Mouse (Mus musculus) adrenal gland, postnatal 4 days (tissue): ENCODE measurements around the gene Gm17349. TPM values are rescaled to one million over a fixed set of nuclear protein-coding genes. Genes with fewer than 3 reads are reported as not detected.

Source experiments
- DNase-seq, 2 experiments: peaks; one replicate each; pipeline ENCODE4 v3.0.0; 2021 to 2022; ENCODE audit warnings: low spot score in 2 of 2, mixed read lengths in 2 of 2
- total RNA-seq, 2 experiments: library from RNA; stranded (reverse); gene quantifications; 2 replicates each; pipeline ENCODE4 v1.2.3; 2021

Gm17349 gene
- total RNA-seq, 2 experiments from 2014 or later = 34.8 to 45.6 TPM

DNA sequence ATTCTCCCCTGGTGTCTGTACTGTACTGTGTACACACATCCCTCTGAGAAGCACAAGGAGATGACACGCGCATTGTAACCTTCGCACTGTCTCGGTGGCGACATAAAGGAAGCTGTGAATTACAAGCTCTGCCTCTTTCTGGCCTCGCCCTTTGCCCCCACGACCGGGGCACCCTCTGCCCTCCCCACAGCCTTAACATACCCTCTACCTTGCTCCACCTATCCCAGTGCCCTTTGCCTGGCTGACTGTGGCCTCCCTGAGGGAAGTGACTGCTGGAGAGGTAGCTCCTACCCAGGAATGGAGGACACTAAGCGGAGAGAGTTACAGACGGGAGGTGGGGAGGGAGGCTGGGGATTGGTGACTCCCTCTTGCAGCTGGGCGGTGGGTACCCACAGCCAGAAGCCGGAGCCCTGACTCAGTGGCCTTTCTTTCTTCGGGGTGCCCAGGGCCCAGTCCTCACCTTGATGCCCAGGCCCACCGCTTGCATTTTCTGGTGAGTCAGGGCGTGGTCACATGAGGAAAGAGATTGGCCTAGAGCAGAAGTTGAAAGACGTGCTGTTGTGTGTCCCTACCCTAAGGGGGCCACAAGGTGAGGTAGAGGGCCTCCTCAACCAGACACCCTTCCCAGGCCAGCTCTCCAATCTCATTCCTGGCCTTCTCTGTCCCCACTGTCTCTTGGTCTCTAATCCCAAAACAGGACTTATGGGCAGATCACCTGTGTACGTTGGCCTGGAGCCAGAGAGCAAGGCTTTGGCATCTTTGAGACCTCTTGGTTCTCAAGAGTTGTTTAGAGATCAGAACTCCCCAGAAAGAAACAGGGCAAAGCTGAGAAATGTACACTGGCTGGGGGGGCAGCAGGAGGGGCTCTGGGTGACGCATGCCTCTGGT, 4.8 kb downstream of the Gm17349 start:
- no peak for DNase-seq

- no peak for DNase-seq
Observed at GRCm38 (mm10) chr15:99699715-99700114, 5.6 kb downstream of the Gm17349 start.

DNA sequence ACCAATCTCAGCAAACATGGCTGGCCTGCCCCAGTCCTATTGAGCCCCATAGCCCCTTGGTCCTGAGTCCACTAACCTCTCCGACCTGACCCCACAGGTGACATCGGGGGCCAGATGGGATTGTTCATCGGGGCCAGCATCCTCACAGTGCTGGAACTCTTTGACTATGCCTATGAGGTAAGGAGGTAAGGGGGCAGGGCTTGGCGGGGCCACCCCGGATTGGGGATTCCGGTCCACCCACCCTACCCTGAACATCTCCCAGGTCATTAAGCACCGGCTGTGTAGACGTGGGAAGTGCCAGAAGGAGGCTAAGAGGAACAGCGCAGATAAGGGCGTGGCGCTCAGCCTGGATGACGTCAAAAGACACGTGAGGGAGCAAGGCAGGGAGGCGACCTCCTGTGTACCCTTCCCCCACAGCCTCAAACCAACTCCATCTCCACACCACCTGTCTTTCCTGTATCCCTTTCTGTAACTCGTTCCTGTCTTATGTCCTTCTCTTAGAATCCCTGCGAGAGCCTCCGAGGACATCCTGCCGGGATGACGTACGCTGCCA, 6.7 kb downstream of the Gm17349 start:
- no peak for DNase-seq

DNA sequence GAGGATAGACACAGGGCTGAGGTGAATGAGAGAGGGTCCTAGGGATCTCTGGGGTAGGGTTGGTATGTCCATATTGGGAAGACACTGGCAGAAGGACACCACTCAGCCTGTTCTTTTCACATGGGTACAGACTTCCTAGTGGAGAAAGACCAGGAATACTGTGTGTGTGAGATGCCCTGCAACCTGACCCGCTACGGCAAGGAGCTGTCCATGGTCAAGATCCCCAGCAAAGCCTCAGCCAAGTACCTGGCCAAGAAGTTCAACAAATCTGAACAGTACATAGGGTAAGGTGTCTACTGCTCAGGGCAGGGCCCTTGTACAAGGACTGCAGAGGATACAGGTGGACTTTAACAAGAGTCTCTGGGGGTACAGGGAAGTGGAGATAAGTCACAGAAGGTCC, 8.0 kb downstream of the Gm17349 start:
- DNase-seq = no peak

- DNase-seq = no peak
Observed at GRCm38 (mm10) chr15:99691976-99692375, 13.3 kb downstream of the Gm17349 start.

GRCm38 (mm10) chr15:99690924-99691323, 14.4 kb downstream of the Gm17349 start:
- no peak for DNase-seq

DNA sequence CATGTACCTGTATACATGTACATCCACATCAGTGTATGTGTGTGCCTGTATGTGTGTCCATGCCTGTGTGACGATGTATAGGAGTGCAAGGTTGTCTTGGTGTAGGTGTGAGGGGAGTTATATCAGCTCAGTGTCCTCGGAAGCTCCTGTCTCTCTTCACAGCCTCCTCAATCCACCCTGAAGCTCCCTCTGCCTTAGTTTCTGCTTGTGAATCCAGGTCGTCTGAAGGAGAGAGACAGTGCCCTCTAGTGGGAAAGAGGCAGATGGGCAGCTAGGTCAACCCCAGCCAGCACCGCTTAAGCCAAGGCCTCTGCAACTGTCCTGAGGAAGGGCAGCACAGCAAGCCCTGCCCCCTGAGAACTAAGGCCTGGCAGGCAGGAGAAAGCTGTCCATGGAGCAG, 16.6 kb downstream of the Gm17349 start:
- DNase-seq = peak in 1 of 2 experiments; percentile 38

- DNase-seq = no peak
Observed at GRCm38 (mm10) chr15:99684156-99684555, 21.1 kb downstream of the Gm17349 start.

- DNase-seq = no peak
Observed at GRCm38 (mm10) chr15:99682880-99683279, 22.4 kb downstream of the Gm17349 start.

DNA sequence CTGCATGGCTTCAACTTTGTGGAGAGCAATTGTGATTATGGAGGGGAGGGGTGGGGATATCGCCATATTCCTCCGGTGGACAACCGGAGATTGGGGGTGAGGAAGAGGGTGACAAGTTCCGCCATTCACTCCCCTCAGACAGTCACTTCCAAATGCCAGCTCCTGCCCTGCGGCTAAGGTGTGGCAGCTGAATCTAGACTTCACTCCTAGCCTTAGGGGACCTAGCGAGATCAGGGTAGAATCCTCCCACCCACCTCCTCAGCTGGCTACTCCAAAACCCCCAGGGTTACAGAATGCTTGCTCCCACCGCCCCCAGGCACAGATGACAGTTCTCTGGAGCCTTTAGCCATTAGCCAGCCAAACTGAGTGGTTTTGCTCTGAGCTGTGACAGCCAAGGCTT, 26.3 kb downstream of the Gm17349 start:
- no peak for DNase-seq

- DNase-seq = no peak
Observed at GRCm38 (mm10) chr15:99678063-99678800, 27.1 kb downstream of the Gm17349 start.

DNA sequence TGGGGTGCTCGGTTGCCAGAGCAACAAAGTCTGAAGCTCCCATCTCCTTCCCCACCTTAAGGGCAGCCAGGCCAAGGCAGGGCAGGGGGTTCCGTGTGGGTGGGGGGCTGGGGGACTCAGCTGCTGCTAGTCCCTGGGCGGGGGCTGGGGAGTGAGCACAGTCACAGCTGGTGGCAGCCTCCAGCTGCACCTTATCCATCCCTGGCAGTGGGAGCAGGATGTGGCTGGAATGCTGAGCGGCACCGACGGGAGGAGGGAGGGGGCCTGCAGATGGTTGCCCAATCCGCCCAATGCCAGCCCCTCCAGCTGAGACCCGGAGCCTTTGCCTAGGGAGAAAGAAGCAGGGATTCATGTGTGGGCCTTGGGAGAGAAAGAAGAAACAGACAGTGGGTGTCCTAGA, 28.2 kb downstream of the Gm17349 start:
- no peak for DNase-seq

- DNase-seq = no peak
Observed at GRCm38 (mm10) chr15:99674866-99675265, 30.4 kb downstream of the Gm17349 start.

GRCm38 (mm10) chr15:99671783-99672182, 33.5 kb downstream of the Gm17349 start:
- no peak for DNase-seq

DNA sequence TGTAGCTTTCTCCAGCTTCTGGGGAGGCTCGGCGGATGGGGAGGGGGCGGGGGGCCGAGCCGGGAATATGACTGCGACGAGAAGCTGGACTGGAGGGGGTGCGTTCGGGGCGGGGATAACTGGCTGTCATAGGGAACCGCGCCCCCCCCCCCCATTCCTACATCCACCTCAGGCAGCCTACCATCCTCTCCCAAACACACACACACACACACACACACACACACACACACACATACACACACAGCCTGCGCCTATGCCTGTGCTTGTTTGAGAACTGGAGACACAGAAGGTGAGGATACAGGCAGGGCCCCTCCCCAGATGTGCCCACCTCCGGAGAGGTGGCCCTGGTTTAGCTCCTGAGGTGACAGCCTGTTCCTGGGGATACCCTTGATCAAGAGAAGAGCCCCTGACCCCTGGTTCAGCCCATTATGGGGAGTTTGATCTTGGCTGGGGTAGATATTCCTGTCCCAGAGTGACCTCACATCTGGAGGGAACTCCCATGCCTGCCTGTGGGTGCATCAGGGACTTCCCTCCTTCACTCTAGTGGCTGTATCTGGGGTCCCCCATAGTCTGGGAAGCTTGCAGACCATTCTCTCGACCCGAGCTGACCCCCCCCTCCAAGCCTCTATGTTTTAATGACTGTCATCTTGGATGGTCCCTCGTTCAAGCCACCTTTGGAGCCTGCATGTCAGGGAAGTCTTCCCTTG, 34.2 kb downstream of the Gm17349 start:
- no peak for DNase-seq

DNA sequence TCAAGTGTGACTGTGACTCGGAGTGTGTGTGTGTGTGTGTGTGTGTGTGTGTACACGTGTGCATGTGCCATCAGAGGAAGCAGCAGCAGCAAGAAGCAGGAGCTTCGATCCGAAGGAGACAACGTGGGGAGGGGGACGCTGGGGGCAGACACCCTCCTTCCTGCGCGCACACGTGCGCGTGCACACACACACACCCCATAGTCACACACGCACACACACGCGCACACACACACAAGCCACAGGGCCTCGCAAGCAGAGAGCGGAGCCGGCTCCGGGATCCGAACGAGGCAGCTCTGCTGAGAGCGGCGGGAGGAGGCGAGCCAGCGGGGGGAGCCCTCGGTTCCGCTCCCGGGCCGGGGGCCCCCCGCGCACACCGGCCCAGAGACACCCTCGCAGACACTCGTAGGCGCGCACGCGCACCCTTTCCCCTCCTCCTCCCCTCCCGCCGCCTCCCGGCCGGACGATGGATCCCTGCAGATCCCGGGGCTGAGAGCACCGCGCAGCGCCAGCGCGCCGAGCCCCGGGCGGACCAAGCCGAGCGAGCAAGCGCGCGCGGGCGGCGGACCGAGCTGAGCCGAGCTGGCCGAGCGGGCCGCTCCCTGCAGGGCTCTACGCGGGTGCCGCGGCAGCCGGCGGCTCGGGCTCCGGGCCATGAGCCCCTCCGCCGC, 35.0 kb downstream of the Gm17349 start, which contains the start of gene Asic1:
TSS of gene Asic1 (plus strand) at position 215 of the 668 bp plus-strand sequence.
- DNase-seq = peak; percentile 35 to 43

- DNase-seq = no peak
Observed at GRCm38 (mm10) chr15:99669392-99669791, 35.9 kb downstream of the Gm17349 start.

DNA sequence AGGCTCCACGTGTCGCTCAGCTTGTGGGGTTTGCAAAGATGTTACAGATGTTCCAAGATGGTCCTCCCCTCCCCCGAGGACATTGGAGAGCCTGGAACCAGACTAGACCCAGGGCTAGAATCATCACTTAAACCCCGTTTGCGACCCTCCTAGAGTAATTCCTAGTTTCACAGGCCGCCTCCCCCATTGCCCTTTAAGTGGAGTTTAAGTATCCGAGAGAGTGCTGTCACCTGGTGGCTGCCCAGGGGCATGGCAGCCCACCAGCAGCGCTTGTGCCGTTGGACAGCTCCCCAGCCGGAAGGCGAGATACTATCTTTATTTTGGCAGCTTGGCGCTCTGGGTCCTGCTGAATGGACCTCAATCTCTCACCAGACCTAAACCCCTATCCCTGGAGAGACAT, 36.4 kb downstream of the Gm17349 start:
- peak; percentile 40 to 45 for DNase-seq

DNA sequence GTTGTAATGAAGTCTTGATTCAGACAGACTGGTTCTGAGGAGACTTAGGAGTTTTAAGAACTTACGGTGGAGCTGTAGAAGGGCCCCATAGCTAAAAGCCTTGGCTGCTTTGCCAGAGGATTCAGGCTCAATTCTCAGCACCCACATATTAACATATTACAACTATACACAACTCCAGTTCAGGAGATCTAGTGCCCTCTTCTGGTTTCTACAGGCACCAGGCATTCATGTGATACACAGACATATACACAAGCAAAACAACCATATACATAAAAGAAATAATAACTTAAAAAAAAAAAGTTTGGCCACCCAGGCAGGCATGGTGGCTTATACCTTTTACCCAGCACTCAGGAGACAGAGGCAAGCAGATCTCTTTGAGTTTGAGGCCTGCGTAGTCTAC, 37.7 kb downstream of the Gm17349 start:
- no peak for DNase-seq

- no peak for DNase-seq
Observed at GRCm38 (mm10) chr15:99664600-99665451, 40.5 kb downstream of the Gm17349 start.
